Mouse (Mus musculus): Measurements from ENCODE around the gene Mgat4e. TPM values are rescaled to one million over a fixed set of nuclear protein-coding genes. Genes with fewer than 3 reads are reported as not detected.
"Not testable (repeated sequence)": the region's sequence is repeated elsewhere in the genome, so short reads cannot be mapped to it uniquely, and the experiment has no call there.

Gene Mgat4e
- total RNA-seq, 2 experiments from 2014 or later = not detected

- no peak for TF ChIP-seq CTCF (IDR thresholded peaks at IDR 0.05)
- no peak overlapping the region for H3K27ac ChIP-seq
- intact Hi-C loops (cut with DNase I) = no loop called here
- DNase-seq (ENCODE audit: extremely low spot score in 1 of 2, low spot score in 2 of 2) = no peak
- no peak overlapping the region for H3K4me3 ChIP-seq
Measured at GRCm38 (mm10) chr1:134552396-134552795, 2.9 kb upstream of the Mgat4e start.

- intact Hi-C loops (cut with DNase I) = no loop called here
- no peak for DNase-seq (ENCODE audit: extremely low spot score in 1 of 2, low spot score in 2 of 2)
- no peak for TF ChIP-seq CTCF (IDR thresholded peaks at IDR 0.05)
- Histone ChIP-seq H3K4me3 (no peak overlapping the region), H3K27ac (no peak overlapping the region)
Measured at GRCm38 (mm10) chr1:134551869-134552268, 2.4 kb upstream of the Mgat4e start.

GRCm38 (mm10) chr1:134548231-134548630 lies 1.3 kb downstream of the Mgat4e start:
- no peak overlapping the region for H3K27ac ChIP-seq
- DNase-seq (ENCODE audit: extremely low spot score in 1 of 2, low spot score in 2 of 2) = no peak
- intact Hi-C loops (cut with DNase I) = no loop called here

GRCm38 (mm10) chr1:134540610-134541009 lies 8.9 kb downstream of the Mgat4e start:
- no peak for DNase-seq (ENCODE audit: extremely low spot score in 1 of 2, low spot score in 2 of 2)
- intact Hi-C loops (cut with DNase I) = no loop called here
- no peak overlapping the region for H3K27ac ChIP-seq
- no peak for TF ChIP-seq CTCF (IDR thresholded peaks at IDR 0.05)
- no peak overlapping the region for H3K4me3 ChIP-seq

More at GRCm38 (mm10) chr1:134548231-134548630, 1.3 kb downstream of the Mgat4e start:
- H3K4me3 ChIP-seq = no peak overlapping the region
- TF ChIP-seq CTCF (IDR thresholded peaks at IDR 0.05) = no peak

- intact Hi-C loops (cut with DNase I) = loop anchor here (10.0 kb wide), 1 partner anchor 209 kb away; no protein-coding TSS in a partner anchor
- TF ChIP-seq CTCF (IDR thresholded peaks at IDR 0.05) = no peak
- no peak for DNase-seq (ENCODE audit: extremely low spot score in 1 of 2, low spot score in 2 of 2)
- no peak overlapping the region for H3K4me3 ChIP-seq
- no peak overlapping the region for H3K27ac ChIP-seq
Measured at GRCm38 (mm10) chr1:134535513-134535912, 14.0 kb downstream of the Mgat4e start.

- Histone ChIP-seq H3K27ac (no peak overlapping the region), H3K4me3 (no peak overlapping the region)
- no peak for DNase-seq (ENCODE audit: extremely low spot score in 1 of 2, low spot score in 2 of 2)
- no peak for TF ChIP-seq CTCF (IDR thresholded peaks at IDR 0.05)
- intact Hi-C loops (cut with DNase I) = loop anchor here (10.0 kb wide), 1 partner anchor 210 kb away; no protein-coding TSS in a partner anchor
Measured at GRCm38 (mm10) chr1:134535054-134535453, 14.4 kb downstream of the Mgat4e start.

- not testable (repeated sequence) for H3K27ac ChIP-seq; H3K4me3 ChIP-seq; DNase-seq (ENCODE audit: extremely low spot score in 1 of 2, low spot score in 2 of 2)
- intact Hi-C loops (cut with DNase I) = loop anchor here (10.0 kb wide), 1 partner anchor 211 kb away; no protein-coding TSS in a partner anchor
Measured at GRCm38 (mm10) chr1:134533710-134534109, 15.8 kb downstream of the Mgat4e start.

GRCm38 (mm10) chr1:134530618-134531017 lies 18.9 kb downstream of the Mgat4e start:
- no peak for TF ChIP-seq CTCF (IDR thresholded peaks at IDR 0.05)
- no peak overlapping the region; the same call in 1 of the 2 replicates for H3K27ac ChIP-seq
- no peak overlapping the region for H3K4me3 ChIP-seq
- intact Hi-C loops (cut with DNase I) = loop anchor here (10.0 kb wide), 1 partner anchor 214 kb away; no protein-coding TSS in a partner anchor
- peak; percentile 14 to 42 for DNase-seq (ENCODE audit: extremely low spot score in 1 of 2, low spot score in 2 of 2)

GRCm38 (mm10) chr1:134526752-134527151 lies 22.7 kb downstream of the Mgat4e start:
- Histone ChIP-seq H3K27ac (no peak overlapping the region), H3K4me3 (no peak overlapping the region)
- no peak for TF ChIP-seq CTCF (IDR thresholded peaks at IDR 0.05)
- DNase-seq (ENCODE audit: extremely low spot score in 1 of 2, low spot score in 2 of 2) = no peak
- intact Hi-C loops (cut with DNase I) = no loop called here

- no peak for DNase-seq (ENCODE audit: extremely low spot score in 1 of 2, low spot score in 2 of 2)
- no peak overlapping the region for H3K27ac ChIP-seq
- no peak overlapping the region for H3K4me3 ChIP-seq
- intact Hi-C loops (cut with DNase I) = no loop called here
- no peak for TF ChIP-seq CTCF (IDR thresholded peaks at IDR 0.05)
Measured at GRCm38 (mm10) chr1:134525015-134525414, 24.5 kb downstream of the Mgat4e start.

GRCm38 (mm10) chr1:134524424-134524823 lies 25.1 kb downstream of the Mgat4e start:
- intact Hi-C loops (cut with DNase I) = loop anchor here (5.0 kb wide), 1 partner anchor 68 kb away; no protein-coding TSS in a partner anchor
- no peak overlapping the region for H3K27ac ChIP-seq
- peak; percentile 43 for TF ChIP-seq CTCF (IDR thresholded peaks at IDR 0.05)
- H3K4me3 ChIP-seq = no peak overlapping the region
- DNase-seq (ENCODE audit: extremely low spot score in 1 of 2, low spot score in 2 of 2) = no peak

- no peak overlapping the region for H3K4me3 ChIP-seq
- no peak for DNase-seq (ENCODE audit: extremely low spot score in 1 of 2, low spot score in 2 of 2)
- no peak overlapping the region for H3K27ac ChIP-seq
- intact Hi-C loops (cut with DNase I) = loop anchor here (5.0 kb wide), 1 partner anchor 70 kb away; no protein-coding TSS in a partner anchor
- no peak for TF ChIP-seq CTCF (IDR thresholded peaks at IDR 0.05)
Measured at GRCm38 (mm10) chr1:134522325-134522724, 27.2 kb downstream of the Mgat4e start.

GRCm38 (mm10) chr1:134521163-134521562 lies 28.3 kb downstream of the Mgat4e start:
- TF ChIP-seq CTCF (IDR thresholded peaks at IDR 0.05) = no peak
- Histone ChIP-seq H3K4me3 (no peak overlapping the region), H3K27ac (no peak overlapping the region)
- no peak for DNase-seq (ENCODE audit: extremely low spot score in 1 of 2, low spot score in 2 of 2)
- intact Hi-C loops (cut with DNase I) = loop anchor here (5.0 kb wide), 1 partner anchor 71 kb away; no protein-coding TSS in a partner anchor
